In genomic region chr4:83514976-83515669, GRCm38 (mm10) we compare ENCODE assay signal across 11 mouse cellular contexts. TPM values are rescaled to one million over a fixed set of nuclear protein-coding genes. Genes with fewer than 3 reads are reported as not detected.
DNase-seq lines count a peak whose midpoint lies in the region; ATAC-seq and TF ChIP-seq lines count a peak whose summit lies in the region.
"Had no signal": no experiment of that assay in that cellular context is flagged by ENCODE, and none has a peak within 500 bp of the region (broad histone marks: within the 10 kb centered on the region; RNA-seq: fewer than 3 reads in every experiment).

No protein-coding gene starts in this region.

- H3K27ac ChIP-seq in hindbrain, embryonic 11.5 days (ENCODE audit: low read depth, low read length), result no peak overlapping the region
- H3K27ac ChIP-seq in hindbrain, embryonic 13.5 days, result no peak overlapping the region
- H3K27ac ChIP-seq in lung, postnatal 0 days (ENCODE audit: low read length), result no peak overlapping the region
- H3K27ac ChIP-seq in limb, embryonic 10.5 days, result no peak overlapping the region
- H3K27ac ChIP-seq: lung, embryonic 15.5 days had no signal

- peak; percentile 19 for DNase-seq in hindbrain, embryonic 11.5 days (ENCODE audit: low spot score)
- no peak for DNase-seq in lung, postnatal 0 days (ENCODE audit: low spot score)
- DNase-seq in lung, postnatal 4 days, result no peak
- DNase-seq in adipocyte (ENCODE audit: low spot score), result peak; percentile 44
- peak; percentile 39 for DNase-seq in naive thymus-derived CD4-positive, alpha-beta T cell, adult 2 months (ENCODE audit: low read depth)
- no peak for DNase-seq in limb, embryonic 10.5 days (ENCODE audit: low spot score)
- no peak for DNase-seq in adrenal gland, postnatal 25 days
- DNase-seq: cerebellum, postnatal 36 days had no signal

- no peaks in the 10 kb centered on the region for H3K4me1 ChIP-seq in hindbrain, embryonic 11.5 days (replicated peaks; ENCODE audit: control insufficient read depth, insufficient read depth, low read length)
- no peaks in the 10 kb centered on the region for H3K4me1 ChIP-seq in hindbrain, embryonic 13.5 days (replicated peaks)
- H3K4me1 ChIP-seq in lung, postnatal 0 days (ENCODE audit: insufficient read depth, low read depth, low read length), result no peaks in the 10 kb centered on the region
- peaks cover 5% of the 10 kb centered on the region; the same call in 1 of the 2 replicates for H3K4me1 ChIP-seq in limb, embryonic 10.5 days
- H3K4me1 ChIP-seq: lung, embryonic 15.5 days had no signal

- H3K9me3 ChIP-seq in hindbrain, embryonic 11.5 days (ENCODE audit: control insufficient read depth, low read length), result no peaks in the 10 kb centered on the region
- H3K9me3 ChIP-seq in hindbrain, embryonic 13.5 days, result no peaks in the 10 kb centered on the region
- H3K9me3 ChIP-seq in lung, postnatal 0 days (ENCODE audit: low read length), result no peaks in the 10 kb centered on the region
- H3K9me3 ChIP-seq in limb, embryonic 10.5 days (replicated peaks), result no peaks in the 10 kb centered on the region
- H3K9me3 ChIP-seq: lung, embryonic 15.5 days had no signal

- TF ChIP-seq EP300 in lung, postnatal 0 days (IDR thresholded peaks at IDR 0.05), result no peak

- H3K36me3 ChIP-seq in hindbrain, embryonic 11.5 days (ENCODE audit: control insufficient read depth, insufficient read depth, low read length), result no peaks in the 10 kb centered on the region
- H3K36me3 ChIP-seq in hindbrain, embryonic 13.5 days, result no peaks in the 10 kb centered on the region
- no peaks in the 10 kb centered on the region for H3K36me3 ChIP-seq in lung, postnatal 0 days (ENCODE audit: insufficient read depth, low read length)
- H3K36me3 ChIP-seq in limb, embryonic 10.5 days, result no peaks in the 10 kb centered on the region
- H3K36me3 ChIP-seq: lung, embryonic 15.5 days had no signal

- peak; percentile 59 for TF ChIP-seq CTCF in lung, postnatal 0 days (IDR thresholded peaks at IDR 0.05)

- ATAC-seq in hindbrain, embryonic 11.5 days (ENCODE audit: low FRiP score), result no peak
- ATAC-seq in hindbrain, embryonic 13.5 days (ENCODE audit: low FRiP score), result no peak
- no peak for ATAC-seq in lung, postnatal 0 days
- ATAC-seq: activated CD4-positive, CD25-positive, alpha-beta regulatory T cell, adult 4 months had no signal

- no peak overlapping the region for H3K4me2 ChIP-seq in hindbrain, embryonic 11.5 days (replicated peaks; ENCODE audit: low read depth, low read length)
- no peak overlapping the region for H3K4me2 ChIP-seq in hindbrain, embryonic 13.5 days
- H3K4me2 ChIP-seq in lung, postnatal 0 days (replicated peaks; ENCODE audit: low read depth, low read length), result no peak overlapping the region
- H3K4me2 ChIP-seq: lung, embryonic 15.5 days had no signal

- H3K27me3 ChIP-seq in hindbrain, embryonic 11.5 days (ENCODE audit: control insufficient read depth, insufficient read depth, low read length), result no peaks in the 10 kb centered on the region
- no peaks in the 10 kb centered on the region for H3K27me3 ChIP-seq in hindbrain, embryonic 13.5 days
- no peaks in the 10 kb centered on the region for H3K27me3 ChIP-seq in lung, postnatal 0 days (replicated peaks; ENCODE audit: insufficient read depth, low read length)
- no peaks in the 10 kb centered on the region for H3K27me3 ChIP-seq in limb, embryonic 10.5 days (ENCODE audit: low read depth, poor library complexity, severe bottlenecking)
- H3K27me3 ChIP-seq: lung, embryonic 15.5 days had no signal

- WGBS in hindbrain, embryonic 11.5 days, result 85% methylated on average over 10 of the region's 10 CpGs
- 82% methylated on average over 10 of the region's 10 CpGs for WGBS in hindbrain, embryonic 13.5 days
- WGBS in lung, postnatal 0 days, result 83% methylated on average over 10 of the region's 10 CpGs
- 88% methylated on average over 10 of the region's 10 CpGs for WGBS in limb, embryonic 10.5 days

- H3K9ac ChIP-seq in hindbrain, embryonic 11.5 days (ENCODE audit: low read depth, low read length), result no peak overlapping the region
- H3K9ac ChIP-seq in hindbrain, embryonic 13.5 days, result no peak overlapping the region
- H3K9ac ChIP-seq in lung, postnatal 0 days (replicated peaks; ENCODE audit: low read depth), result no peak overlapping the region
- H3K9ac ChIP-seq: lung, embryonic 15.5 days had no signal

- no peak overlapping the region for H3K4me3 ChIP-seq in hindbrain, embryonic 11.5 days (ENCODE audit: low read depth, low read length)
- H3K4me3 ChIP-seq in hindbrain, embryonic 13.5 days, result no peak overlapping the region
- no peak overlapping the region for H3K4me3 ChIP-seq in lung, postnatal 0 days (ENCODE audit: low read depth, low read length)
- no peak overlapping the region for H3K4me3 ChIP-seq in limb, embryonic 10.5 days
- H3K4me3 ChIP-seq: lung, embryonic 15.5 days had no signal

RNA-seq across cellular contexts. Expression of gene Ccdc171, which starts 10.2 kb away (rescaled TPM):
- 3.8 and 4.5 TPM in 2 replicates for polyA plus RNA-seq in hindbrain, embryonic 11.5 days (2014; fragmentation: Nextera tagmentation; extraction: Ambion mirVana)
- polyA plus RNA-seq in hindbrain, embryonic 13.5 days (2015; fragmentation: Nextera tagmentation; extraction: Ambion mirVana), result 4.1 and 5.0 TPM in 2 replicates
- 2.0 and 3.3 TPM in 2 replicates for polyA plus RNA-seq in lung, postnatal 0 days (2015; fragmentation: Nextera tagmentation; extraction: Ambion mirVana)
- polyA plus RNA-seq in limb, embryonic 10.5 days (2016; fragmentation: Nextera tagmentation; extraction: Ambion mirVana), result 2.7 and 3.8 TPM in 2 replicates
- 3.6 and 3.7 TPM in 2 replicates for total RNA-seq in adrenal gland, postnatal 25 days (2021)

RNA-seq across cellular contexts. Expression of gene Psip1, which starts 28.9 kb away (rescaled TPM):
- polyA plus RNA-seq in hindbrain, embryonic 11.5 days (2014; fragmentation: Nextera tagmentation; extraction: Ambion mirVana), result 400 and 407 TPM in 2 replicates
- 289 and 292 TPM in 2 replicates for polyA plus RNA-seq in hindbrain, embryonic 13.5 days (2015; fragmentation: Nextera tagmentation; extraction: Ambion mirVana)
- polyA plus RNA-seq in lung, postnatal 0 days (2015; fragmentation: Nextera tagmentation; extraction: Ambion mirVana), result 38.1 and 44.2 TPM in 2 replicates
- polyA plus RNA-seq in limb, embryonic 10.5 days (2016; fragmentation: Nextera tagmentation; extraction: Ambion mirVana), result 201 and 237 TPM in 2 replicates
- 58.7 and 67.3 TPM in 2 replicates for total RNA-seq in adrenal gland, postnatal 25 days (2021)

Comparison
In these comparisons a context has a peak if more than half of its experiments do, and no peak if none do; other contexts are left out.
1. DNase-seq: peak in hindbrain, embryonic 11.5 days (single experiment), adipocyte (single experiment) and naive thymus-derived CD4-positive, alpha-beta T cell, adult 2 months (single experiment); none in lung, postnatal 0 days (single experiment), lung, postnatal 4 days (0 of 2), limb, embryonic 10.5 days (single experiment) and adrenal gland, postnatal 25 days (single experiment).